Mouse (Mus musculus): ENCODE measurements around the gene Lrrc3. TPM values are rescaled to one million over a fixed set of nuclear protein-coding genes. Genes with fewer than 3 reads are reported as not detected.

Lrrc3 gene
- polyA plus RNA-seq, 1 experiment from 2014 or later, result 8.0 TPM

GRCm38 (mm10) chr10:77900903-77901818 is 1.2 kb downstream of the Lrrc3 start:
- H3K9ac ChIP-seq, result peak overlapping the region; percentile 59; the same call in 1 of the 2 replicates
- WGBS, result 85% methylated on average over 27 of the region's 27 CpGs
- peak overlapping the region; percentile 83 for H3K4me2 ChIP-seq (replicated peaks)
- no peak overlapping the region for H3K27ac ChIP-seq
- H3K4me3 ChIP-seq, result peak overlapping the region; percentile 51; the same call in 1 of the 2 replicates
- no peaks in the 10 kb centered on the region for H3K9me3 ChIP-seq
- 0 out of 2 replicates have a peak, but pooled peaks cover 4% of the 10 kb centered on the region for H3K27me3 ChIP-seq (replicated peaks)
- no peaks in the 10 kb centered on the region for H3K36me3 ChIP-seq
- peaks cover 12% of the 10 kb centered on the region; the same call in 1 of the 2 replicates for H3K4me1 ChIP-seq
- no peak for ATAC-seq (ENCODE audit: low FRiP score, low read depth)

GRCm38 (mm10) chr10:77900126-77900525 is 2.2 kb downstream of the Lrrc3 start:
- Histone ChIP-seq H3K27ac (no peak overlapping the region), H3K36me3 (no peaks in the 10 kb centered on the region), H3K4me3 (no peak overlapping the region), H3K4me1 (peaks cover 12% of the 10 kb centered on the region; the same call in 1 of the 2 replicates), H3K4me2 (replicated peaks) (no peak overlapping the region), H3K9ac (no peak overlapping the region), H3K9me3 (no peaks in the 10 kb centered on the region), H3K27me3 (replicated peaks) (0 out of 2 replicates have a peak, but pooled peaks cover 4% of the 10 kb centered on the region)
- 86% methylated on average over 7 of the region's 7 CpGs for WGBS
- ATAC-seq (ENCODE audit: low FRiP score, low read depth), result no peak

- Histone ChIP-seq H3K4me3 (no peak overlapping the region), H3K9ac (no peak overlapping the region), H3K4me2 (replicated peaks) (no peak overlapping the region), H3K9me3 (no peaks in the 10 kb centered on the region), H3K4me1 (no peaks in the 10 kb centered on the region), H3K27ac (no peak overlapping the region), H3K36me3 (no peaks in the 10 kb centered on the region), H3K27me3 (replicated peaks) (no peaks in the 10 kb centered on the region)
- ATAC-seq (ENCODE audit: low FRiP score, low read depth), result no peak
- WGBS, result 65% methylated on average over 5 of the region's 5 CpGs
Observed at GRCm38 (mm10) chr10:77895562-77895961, 6.8 kb downstream of the Lrrc3 start.

- WGBS, result 88% methylated on average over 8 of the region's 8 CpGs
- H3K9ac ChIP-seq, result no peak overlapping the region
- H3K9me3 ChIP-seq, result no peaks in the 10 kb centered on the region
- H3K4me3 ChIP-seq, result no peak overlapping the region
- H3K27ac ChIP-seq, result no peak overlapping the region
- no peaks in the 10 kb centered on the region for H3K4me1 ChIP-seq
- H3K4me2 ChIP-seq (replicated peaks), result no peak overlapping the region
- no peaks in the 10 kb centered on the region for H3K27me3 ChIP-seq (replicated peaks)
- no peaks in the 10 kb centered on the region for H3K36me3 ChIP-seq
- no peak for ATAC-seq (ENCODE audit: low FRiP score, low read depth)
Observed at GRCm38 (mm10) chr10:77890987-77891565, 11.3 kb downstream of the Lrrc3 start.

- Histone ChIP-seq H3K9ac (no peak overlapping the region), H3K4me3 (no peak overlapping the region), H3K4me2 (replicated peaks) (no peak overlapping the region), H3K9me3 (no peaks in the 10 kb centered on the region), H3K27ac (no peak overlapping the region), H3K4me1 (no peaks in the 10 kb centered on the region), H3K36me3 (no peaks in the 10 kb centered on the region), H3K27me3 (replicated peaks) (no peaks in the 10 kb centered on the region)
- no peak for ATAC-seq (ENCODE audit: low FRiP score, low read depth)
- 61% methylated on average over 12 of the region's 12 CpGs for WGBS
Observed at GRCm38 (mm10) chr10:77886007-77886747, 16.2 kb downstream of the Lrrc3 start.

- Histone ChIP-seq H3K4me3 (no peak overlapping the region), H3K4me1 (no peaks in the 10 kb centered on the region), H3K9ac (no peak overlapping the region), H3K27me3 (replicated peaks) (no peaks in the 10 kb centered on the region), H3K27ac (no peak overlapping the region), H3K36me3 (no peaks in the 10 kb centered on the region), H3K4me2 (replicated peaks) (no peak overlapping the region), H3K9me3 (no peaks in the 10 kb centered on the region)
- WGBS, result 88% methylated on average over 5 of the region's 5 CpGs
- no peak for ATAC-seq (ENCODE audit: low FRiP score, low read depth)
Observed at GRCm38 (mm10) chr10:77882553-77882952, 19.8 kb downstream of the Lrrc3 start.

- 82% methylated on average over 3 of the region's 3 CpGs for WGBS
- Histone ChIP-seq H3K27me3 (replicated peaks) (no peaks in the 10 kb centered on the region), H3K4me1 (no peaks in the 10 kb centered on the region), H3K27ac (no peak overlapping the region), H3K4me3 (no peak overlapping the region), H3K9ac (no peak overlapping the region), H3K4me2 (replicated peaks) (no peak overlapping the region), H3K36me3 (no peaks in the 10 kb centered on the region), H3K9me3 (no peaks in the 10 kb centered on the region)
- no peak for ATAC-seq (ENCODE audit: low FRiP score, low read depth)
Observed at GRCm38 (mm10) chr10:77880305-77880704, 22.0 kb downstream of the Lrrc3 start.

GRCm38 (mm10) chr10:77878985-77879384 is 23.4 kb downstream of the Lrrc3 start:
- Histone ChIP-seq H3K27me3 (replicated peaks) (no peaks in the 10 kb centered on the region), H3K27ac (no peak overlapping the region), H3K4me2 (replicated peaks) (no peak overlapping the region), H3K4me3 (no peak overlapping the region), H3K9me3 (no peaks in the 10 kb centered on the region), H3K36me3 (no peaks in the 10 kb centered on the region), H3K9ac (no peak overlapping the region), H3K4me1 (no peaks in the 10 kb centered on the region)
- WGBS, result 69% methylated on average over 6 of the region's 6 CpGs
- no peak for ATAC-seq (ENCODE audit: low FRiP score, low read depth)

- WGBS, result 90% methylated on average over 7 of the region's 7 CpGs
- Histone ChIP-seq H3K4me1 (peaks cover 3% of the 10 kb centered on the region; the same call in 1 of the 2 replicates), H3K27me3 (replicated peaks) (no peaks in the 10 kb centered on the region), H3K4me3 (no peak overlapping the region), H3K27ac (no peak overlapping the region), H3K36me3 (no peaks in the 10 kb centered on the region), H3K4me2 (replicated peaks) (no peak overlapping the region), H3K9me3 (no peaks in the 10 kb centered on the region), H3K9ac (no peak overlapping the region)
- no peak for ATAC-seq (ENCODE audit: low FRiP score, low read depth)
Observed at GRCm38 (mm10) chr10:77869651-77870050, 32.7 kb downstream of the Lrrc3 start.

- peaks cover 6% of the 10 kb centered on the region; the same call in 1 of the 2 replicates for H3K4me1 ChIP-seq
- no peak overlapping the region for H3K4me2 ChIP-seq (replicated peaks)
- no peak for ATAC-seq (ENCODE audit: low FRiP score, low read depth)
- no peak overlapping the region for H3K9ac ChIP-seq
- 26% methylated on average over 1 of the region's 1 CpGs for WGBS
- no peak overlapping the region for H3K4me3 ChIP-seq
- no peaks in the 10 kb centered on the region for H3K27me3 ChIP-seq (replicated peaks)
- no peak overlapping the region for H3K27ac ChIP-seq
- H3K9me3 ChIP-seq, result no peaks in the 10 kb centered on the region
- H3K36me3 ChIP-seq, result no peaks in the 10 kb centered on the region
Observed at GRCm38 (mm10) chr10:77867546-77867945, 34.8 kb downstream of the Lrrc3 start.

GRCm38 (mm10) chr10:77864762-77865143 is 37.6 kb downstream of the Lrrc3 start:
- 37% methylated on average over 11 of the region's 11 CpGs for WGBS
- H3K4me1 ChIP-seq, result peaks cover 6% of the 10 kb centered on the region; the same call in 1 of the 2 replicates
- no peak overlapping the region for H3K9ac ChIP-seq
- no peak overlapping the region for H3K27ac ChIP-seq
- 0 out of 2 replicates have a peak overlapping the region, but pooled peaks have one; percentile 15 for H3K4me3 ChIP-seq
- peak overlapping the region; percentile 50 for H3K4me2 ChIP-seq (replicated peaks)
- no peaks in the 10 kb centered on the region for H3K36me3 ChIP-seq
- no peaks in the 10 kb centered on the region for H3K9me3 ChIP-seq
- H3K27me3 ChIP-seq (replicated peaks), result no peaks in the 10 kb centered on the region
- peak; percentile 56 for ATAC-seq (ENCODE audit: low FRiP score, low read depth)
